Mouse (Mus musculus): ENCODE measurements around the gene Isg15.

DNA sequence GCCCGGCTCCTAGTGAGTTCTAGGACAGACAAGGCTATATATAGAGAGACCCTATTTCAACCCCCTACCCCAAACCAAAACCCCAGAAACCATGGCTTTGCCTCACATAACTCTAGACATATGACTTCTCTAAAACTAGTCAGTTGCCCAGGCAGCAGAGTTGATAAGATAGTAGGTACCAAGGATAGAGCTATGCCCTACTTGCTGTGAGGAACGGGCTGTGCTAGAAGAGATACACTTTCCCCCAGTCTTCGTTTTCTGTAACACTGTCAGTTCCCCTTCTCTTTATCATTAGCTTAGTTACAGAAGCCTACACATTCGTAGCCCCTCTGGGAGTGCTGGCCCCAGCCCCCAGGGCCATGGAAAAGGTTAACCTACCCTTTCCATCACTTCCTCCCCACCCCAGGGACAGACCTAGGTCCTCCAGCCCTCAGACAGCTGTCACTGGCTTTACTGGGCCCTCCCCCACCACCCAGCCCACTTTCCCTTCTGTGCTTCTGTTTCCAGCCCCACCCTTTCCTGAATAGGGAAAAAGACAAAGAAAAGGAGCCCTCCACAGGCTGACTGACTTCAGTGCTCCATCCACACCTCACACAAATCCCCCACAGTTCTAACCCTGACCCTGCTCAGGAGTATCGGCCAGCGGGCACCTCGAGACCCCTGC, 16.2 kb downstream of the Isg15 start:
- TF ChIP-seq GATA1 (IDR thresholded peaks at IDR 0.05; ENCODE audit: low read length) (no peak), TAL1 (IDR thresholded peaks at IDR 0.05; ENCODE audit: low read length) (no peak)

Measured in erythroblast, embryonic 14.5 days (primary cell).